Mouse (Mus musculus) gastrocnemius, adult 8-10 months (tissue): Measurements from ENCODE around the gene Ccl4. TPM values are rescaled to one million over a fixed set of nuclear protein-coding genes. Genes with fewer than 3 reads are reported as not detected.

Experiments used
- DNase-seq, 2 experiments: peaks; one replicate each; pipeline ENCODE4 v3.0.0; 2022; ENCODE audit warnings: low spot score in 2 of 2
- total RNA-seq, 4 experiments: library from RNA; stranded (reverse); gene quantifications; 2 replicates each; pipeline ENCODE4 v1.2.4; 2022

Ccl4 gene
- total RNA-seq: not detected

DNA sequence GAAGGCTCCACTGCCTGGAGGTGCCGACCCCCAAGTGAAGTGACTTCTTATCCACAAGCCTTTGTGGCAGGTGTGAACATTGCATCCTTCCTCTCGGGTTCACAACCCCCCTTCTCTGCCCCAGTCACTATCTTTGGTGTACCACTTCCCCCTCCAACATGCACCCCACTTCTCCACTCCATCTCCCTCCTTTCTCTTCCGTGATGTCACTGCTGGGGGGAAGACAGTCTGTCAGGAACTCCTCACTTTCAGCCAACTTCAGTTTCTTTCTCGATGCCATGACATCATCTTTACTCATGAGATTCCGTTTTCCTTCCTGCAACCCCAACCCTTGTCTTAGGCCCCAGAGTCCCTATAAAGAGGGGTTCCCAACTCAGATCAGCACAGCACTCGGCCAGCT lies at the start of gene Ccl4:
Gene Ccl4, plus strand, starts transcription at position 381 of the 400 bp plus-strand sequence.
- DNase-seq: no peak

DNA sequence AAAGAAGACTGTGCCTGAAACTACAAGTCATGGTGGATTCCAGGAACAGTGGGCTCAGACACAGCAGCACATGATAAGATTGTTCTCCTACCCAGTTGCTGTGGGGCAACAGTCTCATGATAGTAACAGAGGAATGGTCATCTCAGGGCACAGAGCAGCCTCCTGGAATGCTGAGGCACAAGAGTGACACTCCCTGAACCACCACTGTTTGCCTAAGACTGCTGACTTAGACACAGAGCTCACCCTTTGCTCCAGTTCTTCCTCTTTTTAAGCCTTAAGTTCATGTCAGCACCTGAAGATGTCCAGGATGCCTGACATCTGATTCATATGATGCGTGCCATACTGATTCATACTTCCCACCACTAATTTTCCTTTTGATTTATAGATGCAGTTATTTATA lies 45.8 kb upstream of the Ccl4 start:
- no peak for DNase-seq

DNA sequence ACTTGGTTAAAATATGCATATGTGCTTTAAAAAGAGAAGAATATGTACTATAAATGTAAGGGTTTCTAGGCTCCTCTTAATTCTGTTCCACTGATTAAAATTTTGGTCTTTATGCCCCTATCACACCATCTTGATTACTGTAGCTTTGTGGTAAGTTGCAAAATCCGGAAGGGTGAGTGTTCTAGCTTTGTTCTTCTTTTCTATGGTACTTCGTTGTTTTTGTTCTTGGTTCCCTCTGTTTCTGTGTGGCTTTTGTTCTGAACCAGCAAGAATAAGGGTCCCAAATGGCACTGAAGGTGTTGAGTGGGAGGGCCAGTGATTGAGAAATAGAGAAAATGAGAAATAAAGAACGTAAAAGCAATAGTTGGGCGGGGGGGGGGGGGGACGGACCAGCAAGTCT lies 44.1 kb upstream of the Ccl4 start:
- DNase-seq: no peak

DNA sequence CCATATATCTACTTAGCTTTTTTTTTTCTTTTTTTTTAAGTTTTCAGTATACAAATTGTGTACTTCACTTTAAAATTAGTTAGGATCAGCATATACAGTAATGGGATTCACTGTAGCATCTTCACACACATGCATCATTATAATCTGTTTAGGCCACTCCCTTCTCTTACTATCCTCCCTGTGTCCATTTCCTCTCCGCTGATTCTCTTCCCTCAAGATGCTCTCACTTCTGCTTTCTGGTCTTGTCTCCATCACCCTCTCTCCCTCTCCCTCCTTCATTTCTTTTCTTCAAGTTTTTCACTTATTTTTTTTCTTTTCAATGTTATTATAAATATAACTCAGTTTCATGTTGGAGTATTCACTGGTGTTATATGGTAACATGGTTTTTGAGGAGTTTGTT lies 43.3 kb upstream of the Ccl4 start:
- DNase-seq: no peak

DNA sequence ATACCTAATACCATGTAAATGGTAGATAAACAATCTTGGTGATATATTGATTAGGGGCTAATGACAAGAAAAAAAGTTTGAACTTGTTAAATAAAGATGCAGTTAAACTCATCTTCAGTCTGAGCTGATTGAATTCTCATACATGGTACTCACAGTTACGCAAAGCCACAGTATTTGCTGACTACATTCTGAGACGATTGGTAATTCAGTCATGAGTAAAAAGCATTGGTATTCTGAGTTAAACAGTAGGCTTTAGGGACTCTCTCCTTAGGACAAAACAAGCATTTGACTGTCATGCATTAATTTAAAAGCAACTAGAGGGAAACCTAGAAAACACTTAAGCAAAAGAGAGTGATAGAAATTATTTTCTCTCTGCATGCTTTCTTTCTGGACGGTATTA lies 38.8 kb upstream of the Ccl4 start:
- DNase-seq: no peak

DNA sequence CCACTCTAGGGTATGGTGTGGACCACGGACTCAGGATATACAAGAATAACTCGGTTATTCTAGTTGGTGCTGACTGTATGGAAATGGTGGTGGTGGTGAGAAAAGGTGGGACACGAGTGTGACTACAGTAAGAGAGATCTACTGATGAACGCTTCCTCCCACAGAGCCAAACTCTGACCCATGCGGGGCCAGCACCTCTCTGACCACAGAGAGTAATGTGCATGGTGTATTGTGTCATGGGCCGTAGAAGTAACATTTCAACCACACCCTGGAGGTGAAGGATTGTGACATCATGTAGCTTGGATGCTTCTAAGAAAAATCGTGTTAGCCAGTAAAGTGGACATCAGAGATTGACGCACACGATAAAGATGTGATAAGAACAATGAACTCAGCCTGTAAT lies 33.6 kb upstream of the Ccl4 start:
- no peak for DNase-seq

DNA sequence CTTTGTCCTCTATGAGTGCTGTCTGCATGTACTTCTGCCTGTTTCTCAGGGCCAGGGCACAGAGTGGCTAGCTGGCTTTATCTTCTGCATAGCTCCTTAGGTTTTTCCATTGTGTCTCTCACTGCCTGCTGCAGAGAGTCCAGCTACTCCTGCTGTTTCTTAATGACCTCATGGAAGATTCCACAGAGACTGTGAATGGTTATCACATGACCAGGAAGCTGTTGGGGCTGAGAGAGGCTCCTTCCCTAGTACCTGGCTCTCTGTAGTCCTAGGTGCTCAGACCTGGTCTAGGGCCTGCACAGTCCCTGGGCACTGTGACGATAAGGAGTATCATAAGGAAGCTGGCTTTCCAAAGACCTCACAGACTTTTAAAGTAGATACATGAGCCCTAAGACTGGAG lies 31.8 kb upstream of the Ccl4 start:
- DNase-seq: no peak

DNA sequence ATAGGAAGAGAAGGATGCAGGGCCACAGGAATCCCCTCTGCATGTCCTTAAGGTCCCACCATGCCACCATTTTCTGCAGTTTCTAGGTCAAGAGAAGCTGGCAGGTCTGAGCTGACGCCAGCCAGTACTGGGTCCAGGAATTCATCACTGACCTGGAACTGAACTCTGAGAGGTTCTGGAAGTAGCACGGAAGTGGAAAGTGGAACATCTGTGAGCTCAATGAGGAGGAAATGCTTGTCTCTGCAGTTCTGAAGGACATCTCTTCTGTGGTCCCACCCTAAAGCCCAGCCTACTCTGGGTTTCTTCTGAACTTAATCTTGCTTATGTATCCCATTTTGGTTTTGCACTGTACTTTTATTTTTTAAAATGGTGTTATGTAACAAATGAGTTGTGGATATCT lies 31.3 kb upstream of the Ccl4 start:
- no peak for DNase-seq

DNA sequence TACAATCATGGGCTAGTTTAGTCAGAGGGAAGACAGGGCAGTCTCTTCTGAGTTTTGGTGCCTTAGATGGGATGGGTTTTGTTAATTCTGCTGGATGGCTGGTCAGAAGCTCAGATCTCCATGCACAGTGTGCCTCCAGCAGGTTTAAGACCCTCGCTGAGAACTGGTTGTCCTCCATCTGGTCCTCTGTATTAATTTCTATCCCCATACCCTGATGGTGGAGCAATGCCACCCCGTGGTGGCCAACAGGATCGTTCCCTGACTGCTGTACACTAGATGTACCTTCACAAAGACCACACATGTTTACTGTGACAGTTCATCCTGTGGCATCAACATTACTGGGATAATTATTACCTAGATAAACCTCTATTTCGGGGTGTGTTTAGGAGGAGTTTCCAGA lies 29.6 kb upstream of the Ccl4 start:
- no peak for DNase-seq

DNA sequence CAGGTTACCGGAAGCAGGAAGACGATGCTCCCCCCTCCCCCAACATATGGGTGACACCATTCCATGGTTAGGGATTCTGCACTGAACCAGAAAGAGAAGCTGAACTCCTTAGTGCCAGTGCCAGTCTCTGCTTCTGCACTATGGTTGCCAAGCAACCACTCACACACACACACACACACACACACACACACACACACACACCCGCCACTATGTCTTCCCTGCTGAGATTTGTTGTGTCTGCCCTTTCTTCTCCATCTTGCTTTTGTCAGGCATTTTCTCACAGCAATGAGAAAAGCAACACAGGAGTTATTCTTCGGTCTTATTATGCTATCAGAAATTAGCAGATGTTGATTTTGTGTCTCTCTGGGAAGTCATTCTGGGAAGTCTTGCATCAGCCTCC lies 28.0 kb upstream of the Ccl4 start:
- DNase-seq: no peak

DNA sequence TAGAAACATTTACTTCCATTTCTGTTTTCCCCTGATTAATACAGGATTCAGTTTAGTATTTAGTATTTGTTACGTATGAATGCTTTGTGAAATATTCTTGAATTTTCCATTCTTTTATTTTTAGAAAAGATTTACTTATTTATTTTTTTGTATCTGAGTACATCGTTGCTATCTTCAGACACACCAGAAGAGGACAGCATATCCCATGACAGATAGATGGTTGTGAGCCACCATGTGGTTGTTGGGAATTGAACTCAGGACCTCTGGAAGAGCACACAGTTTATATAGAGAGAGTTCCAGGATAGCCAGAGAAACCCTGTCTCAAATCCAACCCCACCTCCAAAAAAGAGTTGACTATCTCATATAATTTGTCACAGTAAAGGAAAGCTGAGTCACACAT lies 27.5 kb upstream of the Ccl4 start:
- no peak for DNase-seq

DNA sequence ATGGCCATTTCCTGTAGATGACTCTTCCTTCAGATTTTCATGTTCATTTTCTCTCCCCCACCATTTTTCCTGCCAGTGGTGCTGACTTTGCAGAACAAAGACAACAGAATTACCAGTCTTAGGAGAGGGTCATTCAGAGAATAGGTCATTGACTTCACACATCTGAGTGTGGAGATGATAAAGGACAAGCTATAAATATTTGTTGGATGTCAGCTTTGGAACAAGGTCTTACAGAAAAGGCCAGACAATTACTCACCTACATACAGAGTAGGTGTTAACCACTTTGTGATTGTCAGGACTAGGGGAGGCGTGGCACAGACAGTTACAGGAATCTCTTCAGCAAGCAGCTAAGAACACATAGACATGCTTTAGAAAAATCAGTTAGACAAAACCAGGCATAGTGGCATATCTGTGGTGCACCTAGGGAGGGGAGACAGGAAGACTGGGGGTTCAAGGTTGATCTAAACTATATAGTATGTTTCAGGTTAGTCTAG lies 25.6 kb upstream of the Ccl4 start:
- no peak for DNase-seq

DNA sequence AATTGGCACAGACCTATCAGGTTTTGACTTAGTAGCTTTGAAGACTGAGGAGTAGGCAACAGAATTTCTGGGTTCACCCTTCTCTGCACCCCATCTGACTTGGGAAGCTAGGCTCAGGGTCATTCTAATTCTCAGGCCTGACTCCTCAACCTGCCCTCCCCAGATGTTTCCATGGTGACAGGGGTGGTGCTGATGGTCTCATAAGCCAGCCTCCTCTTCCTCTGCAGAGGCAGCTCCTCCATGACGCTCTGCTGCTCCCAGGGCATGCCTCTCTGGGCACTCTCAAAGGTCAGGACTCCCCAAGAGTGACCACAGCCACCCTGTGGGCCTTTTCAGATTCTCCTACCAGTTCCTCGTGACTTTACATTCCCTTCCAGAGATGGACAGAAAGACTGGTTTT lies 23.4 kb upstream of the Ccl4 start:
- no peak for DNase-seq

DNA sequence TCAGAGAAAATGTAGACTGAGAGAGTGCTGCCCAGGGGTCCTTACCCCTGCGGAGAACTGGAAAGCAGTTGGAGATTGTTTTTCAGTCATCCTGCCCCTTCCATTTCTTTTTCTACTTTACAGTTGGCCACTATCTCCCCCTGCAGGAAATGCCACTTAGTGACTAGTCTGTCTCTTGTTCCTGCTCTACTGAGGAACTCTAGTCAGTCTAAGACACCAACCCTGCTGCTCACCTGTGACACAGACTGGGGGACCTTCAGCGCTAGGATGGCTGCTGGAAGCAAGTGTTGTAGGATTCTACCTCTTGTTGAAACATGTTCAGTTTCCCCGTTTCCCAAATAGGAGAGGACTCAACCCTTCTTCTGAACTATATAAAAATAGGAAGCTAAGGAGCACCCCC lies 22.9 kb upstream of the Ccl4 start:
- DNase-seq: no peak

DNA sequence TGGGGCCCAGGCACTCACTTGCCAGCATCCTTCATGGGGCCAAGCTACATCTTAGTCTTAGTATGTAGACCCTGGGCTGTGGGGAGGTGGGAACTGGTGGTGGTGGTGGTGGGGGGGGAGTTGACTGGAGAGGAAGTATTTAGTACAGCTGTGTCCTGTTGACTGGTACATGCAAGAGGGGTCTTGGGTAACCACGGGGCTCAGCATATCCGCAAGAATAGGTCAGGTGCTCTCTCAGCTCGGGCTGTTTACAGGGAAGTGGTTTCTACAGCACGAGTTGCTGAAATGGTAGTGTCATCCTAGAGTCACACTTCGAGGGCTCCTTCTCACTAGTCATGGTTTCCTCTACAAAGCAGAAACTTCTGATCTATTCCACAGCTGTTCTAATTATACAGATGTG lies 22.2 kb upstream of the Ccl4 start:
- DNase-seq: no peak

DNA sequence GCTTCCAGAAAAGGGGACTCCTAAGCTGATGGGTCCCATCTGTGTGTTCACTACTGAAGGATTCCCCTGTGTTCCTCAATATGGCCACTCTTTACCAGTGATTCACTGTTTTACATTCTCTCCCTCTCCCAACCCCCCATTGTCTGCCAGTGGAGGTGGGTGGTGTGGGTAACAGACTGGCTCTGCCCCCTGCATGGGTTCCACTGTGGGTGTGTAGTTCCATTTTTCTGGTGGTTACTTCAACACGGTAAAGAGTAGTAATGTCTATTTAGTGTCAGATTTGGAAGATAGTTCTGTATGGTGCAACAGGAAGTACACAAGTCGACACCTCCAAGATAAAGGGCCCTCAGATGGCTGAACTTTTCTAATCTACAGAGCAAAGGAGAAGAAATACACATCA lies 21.2 kb upstream of the Ccl4 start:
- DNase-seq: no peak

DNA sequence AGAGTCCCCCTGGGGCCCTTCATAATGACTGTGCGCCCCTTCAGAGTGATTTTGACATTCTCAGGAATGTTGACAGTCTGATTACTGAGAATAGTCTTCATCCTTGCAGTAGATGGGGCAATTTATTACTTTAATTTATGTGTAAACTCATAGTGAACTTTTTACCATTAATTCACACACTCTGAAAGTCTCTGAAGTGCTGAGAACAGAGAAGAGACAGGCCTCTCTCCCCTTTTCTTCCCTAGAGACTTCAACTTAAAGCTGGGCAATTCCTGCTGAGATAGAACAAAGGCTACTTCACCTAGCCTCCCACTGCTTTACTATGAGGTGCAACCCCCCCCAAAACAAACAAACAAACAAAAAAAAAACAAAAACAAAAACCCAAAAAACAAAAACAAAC lies 16.9 kb upstream of the Ccl4 start, which contains the start of gene Rpl9-ps1:
Gene Rpl9-ps1, minus strand, starts transcription at position 101 of the 400 bp plus-strand sequence.
- DNase-seq: no peak

DNA sequence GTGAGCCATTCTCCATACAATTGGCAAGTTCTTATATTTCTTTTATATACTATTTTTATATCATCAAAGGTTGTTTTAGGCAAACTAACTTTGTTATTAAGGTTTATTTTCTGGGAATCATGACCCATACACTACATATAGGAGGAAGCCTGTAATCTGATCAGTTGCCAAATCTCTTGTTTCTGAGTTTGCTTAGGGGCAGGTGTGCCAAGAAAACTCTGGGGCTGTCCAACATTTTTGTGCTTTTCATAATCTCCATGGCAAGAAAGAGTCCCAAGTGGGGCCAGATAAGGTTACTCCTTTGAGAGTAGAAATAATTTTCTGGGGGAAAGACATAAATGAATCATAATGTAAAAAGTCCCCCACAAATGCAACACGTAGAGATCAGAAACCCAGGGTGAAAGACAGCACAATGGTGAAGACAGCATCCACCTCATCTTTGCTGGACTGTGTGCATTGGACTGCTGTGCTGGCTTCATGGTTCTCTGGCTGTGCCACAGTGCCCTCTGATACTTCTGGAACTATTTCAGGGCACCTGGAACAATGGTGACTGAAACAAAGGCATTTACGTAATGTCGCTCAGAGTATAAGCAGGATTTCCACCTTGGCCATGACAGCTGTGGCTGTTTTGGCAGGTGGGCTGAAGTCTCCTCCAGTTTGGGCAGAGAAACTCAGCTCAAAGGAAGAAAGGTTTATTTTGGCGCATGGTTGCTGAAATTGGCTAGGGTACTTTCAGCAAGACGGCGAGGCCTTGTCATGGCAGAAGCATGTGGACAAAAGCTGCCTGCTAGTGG lies 15.8 kb upstream of the Ccl4 start:
- no peak for DNase-seq

DNA sequence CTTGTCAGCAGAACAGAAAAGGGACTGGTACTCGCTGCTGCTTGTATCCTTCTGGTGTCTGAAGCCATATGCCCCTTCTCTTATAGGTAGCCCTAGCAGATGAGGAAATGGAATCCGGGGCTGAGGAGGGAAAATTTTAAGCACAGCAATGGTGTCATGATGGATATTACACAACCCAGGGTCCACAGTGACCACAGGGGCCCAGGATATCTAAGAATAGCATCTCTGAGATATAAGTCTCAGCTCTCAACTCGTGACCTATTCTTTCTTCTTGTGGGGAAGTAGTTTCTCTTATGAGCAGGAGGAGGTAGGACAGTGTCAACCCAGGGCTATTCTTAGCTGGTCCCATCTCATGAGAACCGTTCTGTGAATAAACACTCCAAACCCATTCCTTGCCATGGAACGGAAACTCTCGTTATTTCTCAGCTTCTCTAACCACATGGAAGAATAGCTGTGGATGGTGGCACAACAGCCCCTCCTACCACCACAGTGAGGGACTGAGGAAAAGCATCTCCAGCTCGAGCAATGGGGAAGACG lies 13.0 kb upstream of the Ccl4 start, which contains the start of gene Ccl3:
Gene Ccl3, minus strand, starts transcription at position 51 of the 537 bp plus-strand sequence.
- no peak for DNase-seq

DNA sequence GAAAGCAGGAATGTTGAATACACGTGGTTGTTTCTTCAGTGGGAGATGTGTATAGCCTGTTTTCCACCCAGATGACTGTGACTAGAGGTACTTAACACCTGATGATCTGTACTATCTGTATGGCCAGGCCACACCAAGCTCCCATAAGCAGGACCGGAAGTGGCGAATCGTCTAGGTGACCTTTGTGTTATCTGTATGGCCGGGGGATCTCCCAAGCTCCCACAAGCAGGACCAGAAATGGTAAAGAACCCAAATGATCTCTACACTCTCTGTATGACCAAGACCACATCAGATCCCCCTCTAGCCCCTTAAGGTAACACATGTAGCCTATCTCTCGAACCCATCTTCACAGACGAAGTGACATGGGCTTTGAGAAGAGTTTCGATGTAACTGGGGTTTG lies 7.8 kb upstream of the Ccl4 start:
- no peak for DNase-seq

DNA sequence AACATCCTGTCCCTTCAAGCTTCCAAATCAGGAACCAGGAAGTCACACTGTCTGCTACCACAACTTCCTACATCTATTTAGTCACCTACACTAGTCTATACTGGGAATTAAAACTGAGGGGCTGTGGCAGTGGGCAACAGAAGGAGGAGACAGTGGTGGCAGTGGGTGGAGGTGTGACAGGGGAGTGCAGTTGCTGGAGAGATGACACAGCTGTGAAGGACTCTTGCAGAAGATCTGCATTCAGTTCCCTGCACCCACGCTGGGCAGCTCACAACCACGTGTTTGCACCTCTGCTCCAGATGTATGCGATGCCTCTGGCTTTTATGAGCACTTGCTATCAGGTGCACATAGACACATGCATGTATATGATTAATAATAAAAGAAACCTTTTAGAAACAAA lies 4.9 kb upstream of the Ccl4 start:
- DNase-seq: no peak

DNA sequence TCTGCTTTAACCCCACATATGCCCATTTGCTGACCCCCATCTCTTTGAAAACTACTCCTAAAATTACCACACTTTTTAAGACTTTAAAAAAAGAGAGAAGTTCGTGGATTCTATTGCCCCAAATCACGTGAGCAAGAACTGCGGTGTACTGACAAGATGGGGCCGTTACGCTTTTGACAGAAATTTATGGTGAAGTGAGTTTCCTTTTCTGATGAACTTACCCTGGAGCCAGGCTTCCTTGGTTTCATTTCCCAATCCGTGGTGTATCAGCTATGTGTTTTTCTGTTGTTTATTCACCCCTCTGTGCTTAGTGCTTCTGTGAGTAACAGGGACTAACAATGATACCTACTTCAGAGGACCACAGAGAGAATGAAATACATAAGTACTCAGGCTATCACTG lies 3.6 kb upstream of the Ccl4 start:
- DNase-seq: no peak

DNA sequence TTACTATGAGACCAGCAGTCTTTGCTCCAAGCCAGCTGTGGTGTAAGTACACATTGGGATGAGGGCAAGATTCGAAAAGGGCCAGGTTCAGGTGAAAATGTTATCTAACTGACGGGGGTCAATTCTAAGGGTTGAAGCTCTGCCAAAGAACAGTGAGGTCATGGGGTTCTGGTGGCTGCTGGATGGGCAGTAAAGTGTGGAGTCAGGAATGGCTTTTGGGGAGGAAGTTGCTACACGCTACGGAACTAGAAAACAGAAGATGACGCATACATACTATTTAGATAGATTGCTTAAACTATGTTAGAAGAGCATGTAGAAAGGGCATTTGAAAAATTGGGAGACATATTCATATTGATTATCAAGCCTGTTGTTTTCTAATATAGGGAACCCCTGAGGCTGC lies 1.1 kb downstream of the Ccl4 start:
- DNase-seq: no peak
